Mouse (Mus musculus) CH12.LX (cell line): ENCODE measurements around the gene Gm21905.

Source experiments
- CTCF ChIP-seq, 2 experiments: IDR thresholded peaks in 1 of 2; conservative IDR thresholded peaks in 1 of 2; 2 replicates each; pipeline ENCODE4 v1.5.1; 2011 to 2012; ENCODE audit warnings: low read depth in 2 of 2, low read length in 2 of 2, improper control_type of control experiment in 1 of 2, inconsistent platforms in 1 of 2, mild to moderate bottlenecking in 1 of 2, moderate library complexity in 1 of 2
- E2F4 ChIP-seq: IDR thresholded peaks from 2 replicates; pipeline ENCODE4 v1.6.1; 2011; ENCODE audit warnings: low read depth, low read length, improper control_type of control experiment; ENCODE audit not compliant: insufficient replicate concordance
- EP300 ChIP-seq: IDR thresholded peaks from 2 replicates; pipeline ENCODE4 v1.6.1; 2011; ENCODE audit warnings: low read length, improper control_type of control experiment
- GABPA ChIP-seq: IDR thresholded peaks from 2 replicates; pipeline ENCODE4 v1.6.1; 2012; ENCODE audit warnings: low read depth, low read length, improper control_type of control experiment, inconsistent platforms; ENCODE audit not compliant: insufficient replicate concordance
- MAFK ChIP-seq: IDR thresholded peaks from 2 replicates; pipeline ENCODE4 v1.6.1; 2011; ENCODE audit warnings: low read length, improper control_type of control experiment; ENCODE audit not compliant: insufficient replicate concordance
- MAZ ChIP-seq: IDR thresholded peaks from 2 replicates; pipeline ENCODE4 v1.6.1; 2012; ENCODE audit warnings: low read depth, mild to moderate bottlenecking, inconsistent platforms, low read length, improper control_type of control experiment, moderate library complexity
- NRF1 ChIP-seq: IDR thresholded peaks from 2 replicates; pipeline ENCODE4 v1.6.1; 2014; ENCODE audit warnings: low read depth, mild to moderate bottlenecking, inconsistent platforms, low read length, improper control_type of control experiment, moderate library complexity
- POLR2AphosphoS2 ChIP-seq: IDR thresholded peaks from 2 replicates; pipeline ENCODE4 v1.6.1; 2011; ENCODE audit warnings: low read depth, low read length, improper control_type of control experiment
- RAD21 ChIP-seq: IDR thresholded peaks from 2 replicates; pipeline ENCODE4 v1.6.1; 2011; ENCODE audit warnings: low read depth, mild to moderate bottlenecking, low read length, improper control_type of control experiment, moderate library complexity
- SMC3 ChIP-seq: IDR thresholded peaks from 2 replicates; pipeline ENCODE4 v1.6.1; 2011; ENCODE audit warnings: low read depth, low read length, improper control_type of control experiment
- ZC3H11A ChIP-seq: IDR thresholded peaks from 2 replicates; pipeline ENCODE4 v1.6.1; 2012; ENCODE audit warnings: low read depth, mild to moderate bottlenecking, inconsistent platforms, low read length, improper control_type of control experiment
- ZMIZ1 ChIP-seq: IDR thresholded peaks from 2 replicates; pipeline ENCODE4 v1.6.1; 2012; ENCODE audit warnings: low read depth, mild to moderate bottlenecking, inconsistent platforms, low read length, improper control_type of control experiment

DNA sequence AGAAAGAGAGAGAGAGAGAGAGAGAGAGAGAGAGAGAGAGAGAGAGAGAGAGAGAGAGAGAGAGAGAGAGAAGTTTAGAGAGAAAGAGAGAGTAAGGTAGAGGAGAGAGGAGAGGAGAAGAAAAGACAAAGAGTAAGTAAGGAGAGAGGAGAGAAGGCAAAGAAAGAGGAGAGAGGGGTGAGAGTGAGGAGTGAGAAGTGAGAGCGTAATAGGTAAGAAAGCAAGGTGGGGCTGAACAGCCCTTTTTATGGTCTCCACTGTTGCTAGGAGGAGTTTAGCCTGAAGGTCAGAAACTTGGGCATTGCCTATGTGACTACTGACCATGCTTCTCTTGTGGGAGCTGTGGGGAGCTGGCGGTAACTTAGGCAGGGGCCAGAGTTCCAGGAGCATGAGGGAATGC, 4.9 kb downstream of the Gm21905 start, which contains the start of gene Gm5108:
- TF ChIP-seq ZMIZ1 (no peak), CTCF (conservative IDR thresholded peaks at IDR 0.05 in 1 of 2, IDR thresholded peaks at IDR 0.05 in 1 of 2; ENCODE audit: low read depth in 2 of 2, low read length in 2 of 2) (no peak), MAZ (no peak), POLR2AphosphoS2 (no peak), E2F4 (no peak), NRF1 (no peak), GABPA (no peak), EP300 (no peak), RAD21 (no peak), MAFK (no peak), ZC3H11A (no peak), SMC3 (no peak)
